Mouse (Mus musculus) CD4-positive helper T cell, adult 2 months (primary cell): Measurements from ENCODE around the gene Pop5.
A peak's percentile ranks its signal among the peaks of the same experiment; 100 is the strongest.

Source experiments
- DNase-seq: peaks from one replicate; pipeline ENCODE4 v3.0.0-alpha.2; 2012; ENCODE audit warnings: low read depth, missing footprints, low spot score

Gene Pop5

DNA sequence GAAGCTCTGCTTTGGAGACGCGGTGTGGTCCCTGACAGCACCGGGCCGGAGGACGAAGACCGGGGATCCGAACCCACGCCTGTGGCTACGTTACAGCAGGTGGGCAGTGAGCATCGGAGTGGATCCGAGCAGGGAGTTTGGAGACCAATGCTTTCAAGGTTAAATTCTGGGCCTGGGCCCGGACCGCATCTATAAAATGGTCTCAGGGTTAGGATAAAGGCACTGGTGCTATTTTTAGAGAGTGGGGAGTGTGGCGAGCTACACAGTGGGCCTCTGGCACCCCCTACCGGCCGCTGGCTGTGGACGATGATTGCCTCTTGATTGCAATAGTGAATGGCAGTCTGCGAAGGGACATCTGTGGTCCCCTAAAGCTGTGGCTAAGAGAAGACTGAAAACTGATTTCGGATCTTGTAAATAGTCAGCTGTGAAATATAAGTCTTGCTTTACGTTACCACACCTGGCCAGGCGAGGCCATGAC, at the start of gene Pop5:
TSS of gene Pop5 (plus strand) at position 51 of the 478 bp plus-strand sequence.
- peak; percentile 87 for DNase-seq

DNA sequence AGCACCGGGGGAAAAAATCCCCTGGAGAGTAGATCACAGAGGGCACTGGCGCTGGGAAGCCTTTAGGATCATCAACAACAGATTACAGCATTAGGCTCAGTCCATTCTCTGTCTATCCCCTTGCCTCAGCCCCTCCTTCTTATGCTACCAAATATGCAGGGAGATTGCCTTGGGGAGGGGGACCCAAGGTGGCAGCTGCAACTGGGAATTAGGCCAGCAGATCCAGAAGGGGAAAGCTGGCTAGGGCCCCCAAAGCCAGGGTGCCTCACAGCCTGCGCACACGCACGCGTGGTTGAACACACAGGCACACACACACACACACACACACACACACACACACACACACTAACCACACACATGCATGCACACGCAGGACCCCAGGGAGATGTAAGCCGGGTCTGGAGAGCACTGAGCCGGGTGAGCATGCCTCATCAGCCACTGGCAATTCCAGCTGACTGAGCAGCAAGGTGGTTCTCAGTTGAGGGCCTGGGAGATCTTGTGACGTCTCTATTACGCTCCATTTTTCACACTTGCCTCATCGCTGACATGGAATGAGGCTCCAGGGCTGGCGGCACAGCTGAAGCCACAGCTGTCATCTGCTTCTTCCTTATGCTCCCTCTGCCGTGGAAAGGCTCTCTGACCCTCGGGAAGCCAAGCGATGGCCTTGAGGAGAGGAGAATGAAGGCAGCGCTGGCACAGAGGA, 49.1 kb upstream of the Pop5 start:
- DNase-seq: peak; percentile 22

DNA sequence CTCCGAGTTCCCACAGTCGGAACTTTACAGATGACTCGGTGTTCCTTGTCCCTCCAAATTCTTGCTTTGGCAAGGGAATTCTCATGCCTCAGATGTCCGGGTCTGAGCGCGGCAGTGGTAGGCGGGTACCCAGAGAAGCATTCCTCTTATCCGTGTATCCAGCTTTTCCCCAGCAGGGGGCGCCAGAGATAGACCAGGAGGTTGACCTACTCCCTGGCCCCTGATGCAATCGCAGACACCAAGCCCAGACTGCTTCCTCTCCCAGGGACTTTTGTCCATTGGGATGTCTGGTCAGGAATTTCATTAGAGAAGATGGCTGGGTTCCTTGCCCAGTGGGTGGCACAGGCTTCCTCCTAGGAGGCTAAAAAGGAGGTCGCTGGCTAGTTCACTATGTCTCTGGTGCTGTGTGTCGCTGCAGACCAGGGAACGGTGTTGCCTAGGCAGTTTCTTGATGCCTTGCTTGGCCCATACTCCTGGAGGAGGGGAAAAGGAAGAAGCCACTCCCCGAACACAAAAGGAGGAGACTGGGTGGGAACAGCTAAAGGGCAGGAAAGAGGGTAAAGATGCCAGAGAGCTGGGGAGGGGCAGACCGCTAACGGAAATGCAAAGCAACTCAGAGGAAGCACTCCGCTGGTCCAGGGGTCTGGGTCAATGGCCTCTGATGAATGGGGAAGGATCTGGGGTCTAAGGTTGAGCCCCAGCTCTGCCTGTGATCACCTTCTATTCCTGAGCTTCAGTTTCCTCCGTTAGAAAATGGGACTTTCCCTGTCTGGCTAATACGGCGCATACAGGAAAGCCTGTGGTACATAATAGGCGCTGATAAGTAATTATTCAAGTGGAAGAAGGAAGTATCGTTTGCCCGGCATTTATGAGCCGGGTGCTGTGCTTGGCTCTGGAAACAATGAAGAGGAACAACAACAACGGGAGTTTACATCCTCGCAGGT, 48.2 kb upstream of the Pop5 start:
- peak; percentile 82 for DNase-seq

DNA sequence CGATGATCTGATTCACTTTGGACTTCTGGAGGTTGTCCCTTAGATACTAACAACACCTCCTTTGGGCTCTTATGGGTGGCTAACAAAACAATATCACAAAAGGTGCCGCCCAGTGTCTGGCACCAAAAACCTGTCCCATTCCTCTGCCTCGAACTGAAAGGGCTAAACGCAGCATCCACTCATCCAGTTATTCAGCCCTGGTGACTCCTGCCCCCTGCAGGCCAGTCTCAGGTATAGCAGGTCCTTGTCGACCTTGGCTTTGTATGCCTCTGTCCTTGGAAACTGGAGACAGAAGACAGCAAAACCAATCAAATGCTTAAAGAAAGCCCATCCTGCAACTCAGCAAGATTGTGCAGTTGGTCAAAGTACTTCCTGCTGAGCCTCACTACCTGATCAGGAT, 46.8 kb upstream of the Pop5 start:
- peak; percentile 67 for DNase-seq

DNA sequence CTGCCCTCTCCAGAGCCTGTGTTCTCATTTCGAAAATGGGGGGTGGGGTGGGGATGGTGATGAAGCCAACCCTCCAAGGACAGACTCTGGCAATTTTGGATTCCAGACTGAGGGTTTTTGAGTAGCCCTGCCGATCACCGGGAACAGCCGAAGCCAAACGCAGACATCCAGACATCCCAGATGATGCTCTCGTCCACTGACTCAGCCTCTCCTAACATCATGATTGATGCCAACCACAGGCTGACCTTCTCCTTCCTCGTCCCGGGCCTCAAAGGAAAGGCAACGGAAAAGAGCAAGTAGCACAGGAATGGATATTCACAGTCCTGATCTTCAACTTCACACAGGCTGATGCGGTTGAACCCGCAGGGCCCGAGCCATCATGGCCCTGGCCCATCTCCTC, 45.6 kb upstream of the Pop5 start:
- DNase-seq: no peak

DNA sequence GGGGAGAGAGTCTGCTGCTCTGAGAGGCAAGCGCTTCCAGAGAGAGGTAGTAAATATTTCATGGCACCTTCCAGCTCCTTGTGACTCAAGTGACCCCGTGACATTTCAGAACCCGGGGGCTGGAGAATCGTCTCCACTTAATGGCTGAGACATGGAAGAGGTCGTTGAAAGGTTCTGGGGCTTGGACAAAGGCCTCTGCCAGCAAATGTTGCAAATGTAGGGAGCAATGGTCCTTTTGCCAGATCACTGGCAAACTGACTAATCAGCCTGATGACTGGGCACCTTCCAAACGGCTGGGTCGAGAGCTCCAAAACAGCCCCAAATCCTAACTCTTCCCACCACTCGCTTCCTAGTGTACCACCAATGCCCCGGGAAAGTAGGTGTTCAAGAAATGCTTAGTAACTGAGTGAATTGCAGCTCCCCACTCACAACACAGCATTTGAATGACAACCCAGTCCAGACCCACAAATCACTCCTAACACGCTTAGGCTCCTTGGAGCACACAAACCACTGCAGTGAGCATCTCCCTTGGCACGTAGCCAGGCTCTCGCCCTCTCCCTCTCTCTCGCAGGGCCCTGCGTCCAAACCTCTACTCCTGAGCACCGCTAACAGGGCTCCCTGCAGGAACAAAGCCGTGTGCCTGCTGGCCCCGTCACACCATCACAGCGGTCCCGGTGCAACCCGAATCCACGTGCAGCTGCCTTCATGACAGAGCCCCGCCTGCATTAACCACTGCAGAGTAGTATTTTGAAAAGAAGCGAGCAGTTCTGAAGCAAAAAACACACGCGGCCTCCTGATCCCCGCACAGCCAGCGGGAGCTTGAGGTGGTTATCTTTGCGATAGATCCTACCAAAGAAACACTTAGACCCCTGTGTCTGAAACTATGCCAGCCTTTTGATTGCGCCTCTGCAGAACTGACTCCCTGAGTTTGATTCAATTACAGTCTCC, 43.5 kb upstream of the Pop5 start:
- DNase-seq: no peak

DNA sequence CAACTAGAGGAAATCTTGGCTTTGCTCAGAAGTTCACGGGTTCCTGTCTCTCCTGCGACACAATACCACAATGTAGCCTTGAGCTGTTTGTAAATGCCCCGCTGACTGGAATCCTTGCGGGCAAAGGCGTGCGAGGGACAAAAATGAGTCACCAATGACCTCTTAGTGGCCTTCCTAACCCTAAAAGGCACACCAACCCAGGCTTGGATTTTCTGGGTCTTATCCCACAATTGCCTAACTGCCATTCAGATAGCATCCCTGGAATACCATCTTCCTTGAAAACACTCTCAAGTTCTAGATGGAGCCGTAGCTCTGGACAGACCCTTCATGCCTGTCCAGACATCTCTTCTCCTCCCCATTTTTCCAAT, 42.8 kb upstream of the Pop5 start:
- no peak for DNase-seq

DNA sequence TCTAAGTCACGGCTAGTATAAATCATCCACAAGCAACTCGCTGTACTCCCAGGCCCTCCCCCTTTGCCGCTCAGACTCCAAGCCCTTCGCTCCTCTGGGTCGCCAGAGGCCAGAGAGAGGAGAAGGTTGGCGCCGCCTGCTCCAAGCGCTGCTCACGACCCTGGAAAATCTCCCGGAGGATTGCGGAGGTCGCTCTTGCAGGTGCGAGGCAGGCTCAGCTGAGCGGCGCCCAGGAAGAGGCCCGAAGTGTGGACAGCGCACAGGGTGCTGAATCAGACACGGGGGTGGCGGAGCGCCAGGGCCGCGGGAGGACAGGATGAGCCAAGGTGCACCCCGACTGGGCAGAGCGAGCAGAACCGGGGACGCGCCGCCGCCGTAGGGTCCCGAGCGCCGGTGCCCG, 42.4 kb upstream of the Pop5 start:
- DNase-seq: peak; percentile 60

DNA sequence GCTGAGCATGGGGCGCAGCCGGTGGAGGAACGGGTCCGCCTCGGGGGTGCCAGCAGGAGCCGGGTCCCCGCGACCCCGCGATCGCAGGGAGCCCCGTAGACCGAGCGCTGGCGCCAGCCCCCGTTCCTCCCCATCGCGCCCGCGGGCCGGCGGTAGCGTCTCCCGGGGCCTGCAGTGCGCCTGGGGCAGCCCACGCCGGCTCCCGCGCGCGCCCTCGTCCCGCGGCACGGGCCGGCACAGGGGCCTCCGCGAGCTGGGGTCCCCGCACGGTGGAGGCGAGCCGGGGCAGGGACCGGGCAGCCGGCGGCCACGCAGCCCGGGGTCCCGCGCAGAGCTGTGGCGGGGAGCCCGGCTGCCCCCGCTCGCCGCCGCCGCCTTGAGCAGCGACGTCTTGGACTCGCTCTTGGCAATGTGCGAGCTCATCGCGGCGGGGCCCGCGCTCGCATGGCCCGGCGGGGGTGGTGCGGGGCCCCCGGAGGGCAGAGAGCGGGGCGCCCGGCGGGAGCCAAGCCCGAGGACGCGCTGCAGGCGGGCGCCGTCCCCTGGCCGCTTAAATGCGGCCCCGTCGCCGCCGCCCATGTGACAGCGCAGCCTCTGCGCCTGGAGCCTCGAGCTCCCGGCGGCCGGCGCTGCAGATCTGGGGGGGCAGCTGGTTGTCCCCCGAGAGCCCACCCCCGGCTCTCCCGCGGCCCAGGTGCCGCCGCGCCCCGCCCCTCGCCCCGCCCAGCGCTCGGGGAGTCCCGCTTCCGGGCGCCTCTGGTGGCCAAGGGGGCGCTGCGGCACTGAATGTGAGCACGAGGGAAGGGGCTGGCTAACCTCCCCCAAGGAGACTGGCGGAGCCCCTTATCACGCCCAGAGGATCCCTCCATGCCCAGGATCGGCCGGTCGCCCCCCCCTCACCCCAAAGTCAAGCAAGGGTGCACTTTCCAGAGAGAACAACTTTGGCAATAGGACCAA, 41.7 kb upstream of the Pop5 start, which contains the start of gene Cabp1:
TSS of gene Cabp1 (minus strand) at position 713 of the 957 bp plus-strand sequence.
- peak; percentile 74 for DNase-seq

DNA sequence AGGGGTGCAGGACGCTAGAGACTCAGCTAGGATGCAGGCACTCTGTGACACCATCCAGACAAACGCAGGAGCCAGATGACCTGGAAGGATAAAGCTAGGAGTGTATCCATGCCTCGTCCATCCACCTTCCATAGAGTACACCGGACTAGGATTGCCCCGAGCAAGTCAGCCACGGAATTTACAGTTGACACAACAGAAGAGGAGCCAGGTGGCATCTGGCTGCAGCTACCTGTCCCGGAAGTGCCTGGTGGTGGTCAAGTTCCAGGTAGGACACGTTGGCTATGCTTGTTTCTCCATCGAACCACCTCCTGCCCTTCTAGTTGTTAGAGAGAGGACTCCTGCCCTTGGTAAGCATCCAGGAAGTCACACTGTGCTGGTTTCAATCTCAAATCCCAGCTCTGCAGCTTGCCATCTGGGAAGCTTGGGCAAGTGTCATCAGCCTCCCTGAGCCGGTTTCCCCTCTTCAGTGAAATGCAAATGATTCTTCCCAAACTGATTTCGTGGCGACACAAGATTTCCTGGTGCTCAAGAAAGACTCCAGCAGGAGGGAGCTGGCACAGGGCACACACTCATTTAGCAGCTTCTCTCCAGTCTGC, 40.9 kb upstream of the Pop5 start:
- no peak for DNase-seq

DNA sequence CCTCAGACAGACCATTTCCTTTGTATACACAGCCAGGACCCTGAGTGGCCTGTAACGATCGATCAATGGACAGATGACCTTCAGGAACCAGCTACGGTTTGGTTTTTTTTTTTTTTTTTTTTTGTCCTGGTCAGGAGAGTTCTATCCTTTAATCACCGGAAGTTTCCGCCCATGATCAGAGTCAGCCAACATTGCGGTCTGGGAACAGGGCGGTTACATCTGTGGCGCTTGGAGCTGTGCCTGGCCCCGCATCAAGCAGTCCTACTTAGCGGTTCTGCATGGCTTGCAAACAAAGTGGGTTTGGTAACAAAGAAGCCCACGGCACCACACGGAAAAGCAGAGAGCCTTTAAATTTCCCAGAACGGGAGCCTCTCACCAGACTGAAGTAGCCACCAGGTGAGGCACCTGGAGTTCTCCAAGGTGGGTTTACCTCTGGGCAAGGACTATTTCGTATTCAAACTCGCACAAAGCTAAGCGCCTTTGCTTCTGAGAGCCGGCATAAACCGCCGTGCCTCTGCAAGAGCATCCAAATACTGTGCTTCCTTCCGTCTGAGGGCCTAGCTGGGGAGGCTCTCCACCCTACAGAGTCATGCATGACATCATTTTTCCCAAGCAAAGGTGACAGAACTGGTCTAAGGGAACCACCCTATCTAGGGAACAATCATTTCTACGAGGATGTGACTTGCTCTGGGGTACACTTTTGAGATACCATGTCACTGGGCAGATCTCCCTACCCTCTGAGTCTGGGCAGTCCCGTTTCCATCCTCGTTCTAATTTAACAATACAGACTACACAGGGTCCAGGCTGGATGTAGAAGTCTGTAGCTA, 31.7 kb upstream of the Pop5 start:
- peak; percentile 19 for DNase-seq

DNA sequence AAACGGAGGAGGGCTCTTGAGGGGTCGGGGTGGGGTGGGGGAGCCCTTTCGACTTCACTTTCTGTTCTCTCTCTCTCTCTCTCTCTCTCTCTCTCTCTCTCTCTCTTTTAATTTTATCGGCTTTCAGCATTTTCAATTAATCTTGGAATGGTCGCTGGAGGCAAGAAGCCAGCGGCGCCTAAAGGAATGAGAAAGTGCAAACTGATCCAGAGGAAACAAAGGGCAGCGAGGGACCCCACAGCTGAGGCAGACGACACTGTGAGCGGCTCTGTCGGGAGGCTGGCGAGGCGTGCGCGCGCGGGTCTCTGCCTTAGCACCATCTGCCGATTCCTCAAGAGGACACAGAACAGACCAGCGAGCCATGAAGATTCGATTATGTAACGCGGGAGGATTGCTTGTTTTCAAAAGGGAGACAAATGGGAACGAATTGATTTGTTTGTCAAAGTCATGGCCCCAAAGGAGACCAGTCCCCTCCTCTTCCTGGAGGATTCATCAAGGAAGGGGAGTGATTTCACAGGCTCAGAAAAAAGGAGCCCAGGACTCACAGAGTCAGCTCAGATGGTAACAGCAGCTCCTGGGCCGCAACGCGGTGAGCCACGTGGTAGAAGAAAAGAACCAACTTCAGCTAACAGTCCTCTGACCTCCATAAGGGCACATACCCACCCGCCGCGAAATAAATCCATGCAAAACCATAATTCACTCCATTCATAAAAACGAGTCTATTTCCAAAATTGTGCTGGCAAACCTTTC, 30.9 kb upstream of the Pop5 start:
- no peak for DNase-seq

DNA sequence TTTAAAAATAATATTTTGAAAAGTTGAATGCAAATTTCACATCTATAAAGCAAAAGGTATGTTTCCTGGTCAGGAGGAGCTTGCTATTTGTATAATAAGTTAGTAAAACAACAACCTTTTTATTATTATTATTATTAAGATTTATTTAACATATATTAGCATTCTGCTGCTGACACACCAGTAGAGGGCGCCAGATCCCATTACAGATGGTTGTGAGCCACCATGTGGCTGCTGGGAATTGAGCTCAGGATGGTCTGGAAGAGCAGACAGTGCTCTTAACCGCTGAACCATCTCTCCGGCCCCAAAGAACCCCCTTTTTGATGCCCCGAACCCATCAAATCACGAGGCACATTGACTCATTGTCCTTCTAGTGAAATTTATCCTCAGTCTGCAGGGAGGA, 28.4 kb upstream of the Pop5 start:
- DNase-seq: no peak

DNA sequence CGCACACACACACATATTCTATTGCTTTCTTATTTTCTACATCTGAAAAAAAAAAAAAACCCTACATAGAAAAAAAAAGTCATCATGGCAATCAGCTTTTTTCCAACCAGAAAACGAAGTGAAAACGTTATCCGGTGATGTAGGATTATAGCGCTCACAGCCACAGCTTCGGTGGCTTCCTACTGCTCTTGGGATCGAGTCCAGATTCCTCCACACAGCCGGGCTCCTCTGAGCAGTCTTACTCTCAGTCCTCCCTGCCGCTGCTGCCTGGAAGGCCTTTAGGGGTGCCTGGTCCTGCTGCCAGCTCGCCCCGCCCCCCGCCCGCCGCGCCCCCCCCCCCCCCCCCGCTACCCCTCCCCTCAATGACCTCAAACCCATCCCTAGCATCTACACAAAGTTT, 27.7 kb upstream of the Pop5 start:
- no peak for DNase-seq

DNA sequence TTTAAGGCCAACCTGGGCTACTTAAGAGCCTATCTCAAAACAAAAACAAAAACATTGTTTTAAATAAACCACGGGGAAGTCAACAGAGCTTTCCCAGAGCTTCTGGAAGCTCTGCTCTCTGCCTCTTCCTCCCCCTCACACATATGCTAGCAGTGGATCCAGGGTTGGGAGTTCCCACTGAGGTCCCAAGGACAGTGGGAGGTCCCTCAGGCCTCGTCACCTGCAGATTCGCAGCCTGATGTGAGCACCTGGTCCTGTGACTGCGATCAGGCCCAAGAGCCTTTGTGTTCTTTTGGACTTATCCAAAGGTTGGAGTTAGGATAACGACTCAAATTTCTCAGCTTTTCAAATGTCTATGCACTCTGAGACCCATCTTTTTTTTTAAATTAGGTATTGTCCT, 27.0 kb upstream of the Pop5 start:
- DNase-seq: no peak

DNA sequence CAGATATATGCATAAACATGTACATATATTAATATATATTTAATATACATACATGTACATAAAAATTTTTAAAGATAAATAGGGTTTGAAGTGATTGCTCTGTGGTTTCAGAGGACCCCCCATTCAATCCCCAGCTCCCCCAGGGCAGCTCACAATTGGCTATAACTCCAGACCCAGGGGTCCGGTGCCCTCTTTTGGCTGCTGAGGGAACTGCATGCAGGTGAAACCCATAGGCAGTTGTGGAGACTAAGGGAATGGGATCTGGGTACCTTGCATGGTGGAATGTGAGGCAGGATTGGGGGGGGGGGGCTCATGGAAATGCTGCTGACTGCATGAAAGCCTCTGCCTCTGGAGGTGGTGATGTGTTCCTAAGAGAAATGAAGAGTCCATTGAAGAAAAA, 25.3 kb upstream of the Pop5 start:
- peak; percentile 46 for DNase-seq

DNA sequence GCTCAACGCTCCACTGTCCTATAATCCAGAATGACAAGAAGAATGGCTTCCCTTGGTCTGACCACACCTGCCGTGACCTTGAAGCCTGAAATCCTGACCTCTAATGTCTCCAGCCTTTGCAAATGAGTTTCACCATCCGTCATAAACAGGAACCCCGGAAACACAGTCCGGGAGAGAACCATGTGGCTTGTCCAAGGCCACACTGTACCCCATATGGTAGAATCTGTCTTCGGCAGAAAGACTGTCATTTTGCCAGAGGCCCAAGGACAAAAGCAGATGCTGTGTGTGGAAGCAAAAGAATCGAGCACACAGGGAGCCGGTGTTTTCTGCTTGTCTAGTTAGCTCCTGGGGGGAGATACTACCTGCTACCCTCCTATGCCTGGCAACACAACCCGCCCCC, 23.2 kb upstream of the Pop5 start:
- no peak for DNase-seq

DNA sequence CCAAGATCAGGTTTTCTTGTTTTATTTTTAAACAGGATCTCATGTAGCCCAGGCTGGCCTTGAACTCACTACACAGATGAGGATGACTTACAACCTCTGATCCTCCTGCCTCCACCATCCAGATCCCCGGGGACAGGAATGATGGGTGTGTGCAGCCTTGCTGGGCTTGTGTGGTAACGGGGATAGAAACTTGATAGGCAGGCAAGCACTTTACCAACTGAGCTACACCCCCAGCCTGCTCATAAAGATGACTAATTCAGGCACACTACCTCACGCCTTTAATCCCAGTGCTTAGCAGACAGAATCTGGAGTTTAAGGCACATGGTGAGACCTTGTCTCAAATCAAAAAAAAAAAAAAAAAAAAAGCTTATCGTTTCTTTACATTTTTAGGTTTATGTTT, 22.8 kb upstream of the Pop5 start:
- DNase-seq: no peak
